Mouse (Mus musculus) heart, postnatal 0 days (tissue): ENCODE data around the gene Hdac11. TPM values are rescaled to one million over a fixed set of nuclear protein-coding genes. Genes with fewer than 3 reads are reported as not detected.

Source experiments
- ATAC-seq: fragments of 200-750 bp; cut with Nextera tagmentation; 2 replicates; pipeline ENCODE4 v1.8.0; 2017; ENCODE audit warnings: low read depth, moderate number of reproducible peaks, moderate library complexity; ENCODE audit not compliant: insufficient read depth
- DNase-seq: peaks from one replicate; pipeline ENCODE4 v3.0.0-alpha.2; 2016; ENCODE audit warnings: low spot score
- H3K27ac ChIP-seq: fragments of 300-500 bp; sonication (generic); 2 replicates; pipeline ENCODE4 v1.5.1; 2014; ENCODE audit warnings: low read depth, mild to moderate bottlenecking
- H3K27me3 ChIP-seq: fragments of 300-500 bp; sonication (generic); 2 replicates; pipeline ENCODE4 v1.6.1; 2014; ENCODE audit warnings: low read length, mixed read lengths; ENCODE audit not compliant: control insufficient read depth, insufficient read depth
- H3K36me3 ChIP-seq: fragments of 300-500 bp; sonication (generic); replicated peaks from 2 replicates; pipeline ENCODE4 v1.6.1; 2014; ENCODE audit warnings: low read length, mixed read lengths; ENCODE audit not compliant: control insufficient read depth, insufficient read depth
- H3K4me1 ChIP-seq: fragments of 300-500 bp; sonication (generic); 2 replicates; pipeline ENCODE4 v1.6.1; 2014; ENCODE audit warnings: antibody characterized with exemption; ENCODE audit not compliant: control insufficient read depth, insufficient read depth
- H3K4me2 ChIP-seq: fragments of 300-500 bp; sonication (generic); 2 replicates; pipeline ENCODE4 v1.6.1; 2014; ENCODE audit warnings: low read depth, mild to moderate bottlenecking, low read length, moderate library complexity
- H3K4me3 ChIP-seq: fragments of 300-500 bp; sonication (generic); 2 replicates; pipeline ENCODE4 v1.5.1; 2014; ENCODE audit warnings: low read depth, low read length
- H3K9ac ChIP-seq: fragments of 300-500 bp; sonication (generic); replicated peaks from 2 replicates; pipeline ENCODE4 v1.6.1; 2014; ENCODE audit warnings: low read depth, low read length, mixed read lengths
- H3K9me3 ChIP-seq: fragments of 300-500 bp; sonication (generic); replicated peaks from 2 replicates; pipeline ENCODE4 v1.6.1; 2016; ENCODE audit warnings: low read length; ENCODE audit not compliant: control insufficient read depth
- CTCF ChIP-seq: IDR thresholded peaks from 2 replicates; pipeline ENCODE4 v1.5.1; 2016; ENCODE audit warnings: antibody characterized with exemption, control low read depth, low read depth
- EP300 ChIP-seq: IDR thresholded peaks from 2 replicates; pipeline ENCODE4 v1.6.1; 2016; ENCODE audit warnings: antibody characterized with exemption, low read depth
- WGBS: fragments of 180-500 bp; shearing (Covaris S2); extraction: QIAGEN DNeasy Blood & Tissue Kit; methylation state at CpG from one replicate; pipeline ENCODE4 v1.1.7; 2014; 5-methylcytosine and 5-hydroxymethylcytosine counted together
- polyA plus RNA-seq: library from polyadenylated mRNA; unstranded; fragments of >200 nt; fragmentation: Nextera tagmentation; extraction: Ambion mirVana; gene quantifications from 2 replicates; pipeline ENCODE4 v1.2.1, GENCODE M21; 2015
- total RNA-seq: library from RNA; depleted of rRNA; stranded (reverse); fragments of >200 nt; gene quantifications from 2 replicates; pipeline ENCODE4 v1.2.3, GENCODE M21; 2014; ENCODE audit warnings: low replicate concordance

Gene Hdac11
- total and polyA plus RNA-seq, 2 experiments from 2014 or later: 9.5 to 17.9 TPM

DNA sequence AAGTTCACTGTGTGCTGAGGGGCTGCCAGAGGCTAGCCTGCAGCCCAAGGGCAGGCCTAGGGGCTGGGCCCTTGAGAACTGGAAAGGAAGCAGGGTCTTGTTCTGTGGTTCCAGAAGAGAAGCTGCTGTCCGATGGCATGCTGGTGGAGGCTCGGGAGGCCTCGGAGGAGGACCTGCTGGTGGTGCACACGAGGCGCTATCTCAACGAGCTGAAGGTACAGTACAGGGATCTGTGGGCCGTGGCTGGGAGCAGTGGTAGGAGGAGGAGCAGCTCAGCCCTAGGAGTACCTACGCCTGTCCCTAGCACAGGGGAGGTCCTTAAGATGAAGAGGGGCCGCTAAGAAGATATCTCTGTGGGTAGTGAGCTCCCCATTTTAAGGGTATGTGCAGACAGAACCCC is 2.6 kb downstream of the Hdac11 start:
- TF ChIP-seq EP300 (no peak), CTCF (no peak)
- Histone ChIP-seq H3K4me1 (peaks cover 19% of the 10 kb centered on the region; the same call in 1 of the 2 replicates), H3K27me3 (no peaks in the 10 kb centered on the region), H3K4me3 (no peak overlapping the region), H3K27ac (no peak overlapping the region), H3K4me2 (no peak overlapping the region), H3K9me3 (no peaks in the 10 kb centered on the region), H3K9ac (peak overlapping the region; percentile 16; the same call in 1 of the 2 replicates), H3K36me3 (no peaks in the 10 kb centered on the region)
- DNase-seq (no peak), ATAC-seq (no peak)
- WGBS: 52% methylated on average over 9 of the region's 9 CpGs

DNA sequence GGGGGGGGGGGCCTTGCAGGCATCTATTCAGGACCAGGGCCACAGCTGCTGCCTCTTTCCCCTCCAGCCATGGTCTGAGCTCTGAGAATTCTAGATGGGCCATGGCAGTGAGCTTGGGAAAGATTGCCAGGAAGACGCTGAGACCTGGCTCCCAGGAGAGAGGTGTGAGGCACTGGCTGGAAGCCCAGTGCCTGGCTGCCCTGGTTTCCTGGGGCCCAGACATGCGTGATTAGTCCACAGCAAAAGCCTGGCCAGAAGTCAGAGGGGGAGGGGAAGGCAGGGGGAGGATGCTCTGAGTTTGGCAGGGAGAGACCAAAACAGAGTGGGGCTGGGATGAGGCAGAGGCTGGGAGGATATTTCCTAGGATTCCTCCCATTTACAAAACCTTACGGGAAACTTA is 3.9 kb downstream of the Hdac11 start:
- H3K4me1 ChIP-seq: peaks cover 19% of the 10 kb centered on the region; the same call in 1 of the 2 replicates
- WGBS: 23% methylated on average over 3 of the region's 3 CpGs
- no peak overlapping the region for H3K4me3 ChIP-seq
- no peaks in the 10 kb centered on the region for H3K36me3 ChIP-seq
- H3K4me2 ChIP-seq: no peak overlapping the region
- H3K9ac ChIP-seq: no peak overlapping the region
- no peaks in the 10 kb centered on the region for H3K9me3 ChIP-seq
- ATAC-seq (no peak), DNase-seq (peak; percentile 26)
- no peaks in the 10 kb centered on the region for H3K27me3 ChIP-seq
- TF ChIP-seq EP300: no peak
- TF ChIP-seq CTCF: no peak
- no peak overlapping the region for H3K27ac ChIP-seq

DNA sequence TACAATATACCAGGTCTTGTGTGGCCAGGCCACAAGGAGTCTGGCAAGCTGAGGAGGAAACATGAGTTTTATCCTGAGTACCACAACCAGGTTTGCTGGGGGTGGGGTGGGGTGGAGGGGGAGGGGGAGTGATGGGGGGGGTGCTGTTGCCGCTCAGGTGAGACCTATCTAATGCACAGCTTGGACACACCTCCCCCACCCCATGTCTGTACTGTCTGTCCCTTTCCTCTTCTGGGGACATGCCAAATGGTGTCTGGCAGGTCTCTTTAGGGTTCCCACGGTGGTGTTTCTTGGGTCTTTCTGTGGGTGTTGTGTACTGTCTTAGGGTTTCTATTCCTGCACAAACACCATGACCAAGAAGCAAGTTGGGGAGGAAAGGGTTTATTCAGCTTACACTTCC is 4.5 kb downstream of the Hdac11 start:
- Histone ChIP-seq H3K27ac (no peak overlapping the region), H3K36me3 (no peaks in the 10 kb centered on the region), H3K27me3 (0 out of 2 replicates have a peak, but pooled peaks cover 3% of the 10 kb centered on the region), H3K9ac (no peak overlapping the region), H3K4me1 (peaks cover 15% of the 10 kb centered on the region; the same call in 1 of the 2 replicates), H3K4me2 (no peak overlapping the region), H3K4me3 (no peak overlapping the region), H3K9me3 (no peaks in the 10 kb centered on the region)
- no peak for ATAC-seq
- DNase-seq: no peak
- 73% methylated on average over 2 of the region's 2 CpGs for WGBS
- no peak for TF ChIP-seq CTCF
- TF ChIP-seq EP300: no peak

GRCm38 (mm10) chr6:91161506-91162235 is 5.2 kb downstream of the Hdac11 start:
- no peaks in the 10 kb centered on the region for H3K9me3 ChIP-seq
- H3K4me2 ChIP-seq: no peak overlapping the region
- WGBS: 79% methylated on average over 6 of the region's 6 CpGs
- TF ChIP-seq EP300 (no peak), CTCF (no peak)
- no peaks in the 10 kb centered on the region for H3K36me3 ChIP-seq
- no peak overlapping the region for H3K27ac ChIP-seq
- ATAC-seq (no peak), DNase-seq (no peak)
- H3K27me3 ChIP-seq: 0 out of 2 replicates have a peak, but pooled peaks cover 3% of the 10 kb centered on the region
- no peak overlapping the region for H3K9ac ChIP-seq
- H3K4me1 ChIP-seq: peaks cover 11% of the 10 kb centered on the region; the same call in 1 of the 2 replicates
- no peak overlapping the region for H3K4me3 ChIP-seq

DNA sequence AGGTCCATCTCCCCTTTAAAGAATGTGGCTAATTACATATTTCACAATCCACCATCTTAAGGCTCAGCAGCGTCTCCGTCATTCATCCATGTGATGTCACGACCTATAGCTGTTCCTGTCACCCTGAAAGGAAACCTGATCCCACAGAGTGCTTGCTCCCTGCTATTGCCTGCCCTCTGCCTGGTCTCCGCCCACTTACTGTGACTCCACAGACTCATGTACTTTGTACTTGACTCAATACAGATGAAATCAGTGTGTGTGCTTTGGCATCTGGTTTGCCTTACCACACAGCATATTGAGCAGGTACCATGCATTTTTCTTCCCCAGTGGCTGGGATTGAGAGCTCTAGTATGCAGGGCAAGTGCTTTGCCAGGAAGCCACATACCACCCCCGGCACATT is 5.8 kb downstream of the Hdac11 start:
- TF ChIP-seq EP300: no peak
- TF ChIP-seq CTCF: no peak
- no peak overlapping the region for H3K9ac ChIP-seq
- H3K36me3 ChIP-seq: no peaks in the 10 kb centered on the region
- no peak for DNase-seq
- no peaks in the 10 kb centered on the region for H3K9me3 ChIP-seq
- WGBS: 88% methylated on average over 5 of the region's 5 CpGs
- H3K4me2 ChIP-seq: no peak overlapping the region
- H3K4me3 ChIP-seq: no peak overlapping the region
- 0 out of 2 replicates have a peak, but pooled peaks cover 3% of the 10 kb centered on the region for H3K27me3 ChIP-seq
- no peak for ATAC-seq
- H3K27ac ChIP-seq: no peak overlapping the region
- peaks cover 11% of the 10 kb centered on the region; the same call in 1 of the 2 replicates for H3K4me1 ChIP-seq
